Mouse (Mus musculus) thymus, adult 2 months (tissue): ENCODE measurements around the gene Sorcs1. TPM values are rescaled to one million over a fixed set of nuclear protein-coding genes. Genes with fewer than 3 reads are reported as not detected.
A peak's percentile ranks its signal among the peaks of the same experiment; 100 is the strongest.

ENCODE experiments used
- DNase-seq: peaks from one replicate; pipeline ENCODE4 v3.0.0; 2021
- H3K27ac ChIP-seq: fragments of 200-500 bp; 2 replicates; pipeline ENCODE4 v1.5.1; 2012; ENCODE audit warnings: low read length, control low read depth; ENCODE audit not compliant: control insufficient read depth, insufficient read depth
- H3K27me3 ChIP-seq: fragments of 200-500 bp; 2 replicates; pipeline ENCODE4 v1.6.1; 2012; ENCODE audit warnings: mild to moderate bottlenecking, low read length, moderate library complexity, mixed read lengths; ENCODE audit not compliant: control insufficient read depth, insufficient read depth
- H3K36me3 ChIP-seq: fragments of 200-500 bp; 2 replicates; pipeline ENCODE4 v1.6.1; 2012; ENCODE audit warnings: mild to moderate bottlenecking, low read length, moderate library complexity; ENCODE audit not compliant: control insufficient read depth, insufficient read depth
- H3K4me1 ChIP-seq: fragments of 200-500 bp; replicated peaks from 2 replicates; pipeline ENCODE4 v1.6.1; 2012; ENCODE audit warnings: low read length; ENCODE audit not compliant: control insufficient read depth, insufficient read depth
- H3K4me3 ChIP-seq: fragments of 200-500 bp; 2 replicates; pipeline ENCODE4 v1.5.1; 2012; ENCODE audit warnings: mild to moderate bottlenecking, low read length, control low read depth, moderate library complexity; ENCODE audit not compliant: control insufficient read depth, insufficient read depth
- CTCF ChIP-seq: fragments of 200-500 bp; IDR thresholded peaks from 2 replicates; pipeline ENCODE4 v1.5.1; 2012; ENCODE audit warnings: mild to moderate bottlenecking, control low read depth, low read length, moderate library complexity, borderline replicate concordance; ENCODE audit not compliant: control insufficient read depth, poor library complexity, insufficient read depth; ENCODE audit errors: extremely low read depth
- POLR2A ChIP-seq: fragments of 200-500 bp; IDR thresholded peaks from 2 replicates; pipeline ENCODE4 v1.6.1; 2012; ENCODE audit warnings: mild to moderate bottlenecking, low read length, control low read depth, moderate library complexity; ENCODE audit not compliant: control insufficient read depth, poor library complexity, insufficient read depth; ENCODE audit errors: extremely low read depth
- WGBS: fragments of 180-500 bp; shearing (Covaris S2); methylation state at CpG from one replicate; pipeline ENCODE4 v1.1.7; 2018; 5-methylcytosine and 5-hydroxymethylcytosine counted together
- polyA plus RNA-seq: library from polyadenylated mRNA; depleted of rRNA; stranded (reverse); fragments of >200 nt; gene quantifications from 2 replicates; pipeline ENCODE4 v1.2.3, GENCODE M21; 2012

Sorcs1 gene
- polyA plus RNA-seq, 1 experiment: 0.23 TPM

GRCm38 (mm10) chr19:50185769-50186715 is 492.4 kb downstream of the Sorcs1 start:
- WGBS: 86% methylated on average over 10 of the region's 10 CpGs
- DNase-seq: no peak
- Histone ChIP-seq H3K4me3 (no peak overlapping the region), H3K4me1 (no peaks in the 10 kb centered on the region), H3K27ac (no peak overlapping the region), H3K27me3 (no peaks in the 10 kb centered on the region), H3K36me3 (no peaks in the 10 kb centered on the region)
- no peak for TF ChIP-seq CTCF
- no peak for TF ChIP-seq POLR2A

- Histone ChIP-seq H3K27me3 (no peaks in the 10 kb centered on the region), H3K36me3 (no peaks in the 10 kb centered on the region), H3K4me3 (no peak overlapping the region), H3K4me1 (no peaks in the 10 kb centered on the region), H3K27ac (no peak overlapping the region)
- no peak for TF ChIP-seq POLR2A
- no peak for TF ChIP-seq CTCF
- DNase-seq: peak; percentile 8
- WGBS: 41% methylated on average over 21 of the region's 21 CpGs
Measured at GRCm38 (mm10) chr19:50184901-50185623, 493.4 kb downstream of the Sorcs1 start.

- DNase-seq: no peak
- H3K36me3 ChIP-seq: no peaks in the 10 kb centered on the region
- H3K4me3 ChIP-seq: no peak overlapping the region
- H3K27me3 ChIP-seq: no peaks in the 10 kb centered on the region
- H3K4me1 ChIP-seq: no peaks in the 10 kb centered on the region
- 85% methylated on average over 4 of the region's 4 CpGs for WGBS
- no peak overlapping the region for H3K27ac ChIP-seq
- TF ChIP-seq POLR2A (no peak), CTCF (no peak)
Measured at GRCm38 (mm10) chr19:50178851-50179250, 499.6 kb downstream of the Sorcs1 start.

GRCm38 (mm10) chr19:50178151-50178550 is 500.3 kb downstream of the Sorcs1 start:
- no peaks in the 10 kb centered on the region for H3K4me1 ChIP-seq
- no peak overlapping the region for H3K4me3 ChIP-seq
- TF ChIP-seq CTCF: no peak
- no peak for TF ChIP-seq POLR2A
- no peak for DNase-seq
- no peaks in the 10 kb centered on the region for H3K27me3 ChIP-seq
- WGBS: 90% methylated on average over 4 of the region's 4 CpGs
- H3K27ac ChIP-seq: no peak overlapping the region
- H3K36me3 ChIP-seq: no peaks in the 10 kb centered on the region

- Histone ChIP-seq H3K27me3 (no peaks in the 10 kb centered on the region), H3K36me3 (no peaks in the 10 kb centered on the region), H3K27ac (no peak overlapping the region), H3K4me3 (no peak overlapping the region), H3K4me1 (no peaks in the 10 kb centered on the region)
- no peak for DNase-seq
- 63% methylated on average over 4 of the region's 4 CpGs for WGBS
- no peak for TF ChIP-seq POLR2A
- TF ChIP-seq CTCF: no peak
Measured at GRCm38 (mm10) chr19:50171849-50172248, 506.6 kb downstream of the Sorcs1 start.

GRCm38 (mm10) chr19:50151111-50151510 is 527.3 kb downstream of the Sorcs1 start:
- H3K4me1 ChIP-seq: no peaks in the 10 kb centered on the region
- H3K4me3 ChIP-seq: no peak overlapping the region
- 73% methylated on average over 6 of the region's 6 CpGs for WGBS
- TF ChIP-seq POLR2A: no peak
- no peak for TF ChIP-seq CTCF
- no peaks in the 10 kb centered on the region for H3K27me3 ChIP-seq
- no peaks in the 10 kb centered on the region for H3K36me3 ChIP-seq
- no peak for DNase-seq
- H3K27ac ChIP-seq: no peak overlapping the region
